Mouse (Mus musculus): ENCODE results near the gene Gdi1. TPM values are rescaled to one million over a fixed set of nuclear protein-coding genes. Genes with fewer than 3 reads are reported as not detected.

The Gdi1 gene
- polyA plus RNA-seq, 1 experiment from 2014 or later: 79.3 TPM

- H3K4me1 ChIP-seq (replicated peaks; ENCODE audit: control insufficient read depth, insufficient read depth): no peaks in the 10 kb centered on the region
- peak overlapping the region; percentile 52 for H3K4me3 ChIP-seq (ENCODE audit: low read depth, low read length)
- H3K27ac ChIP-seq (replicated peaks): peak overlapping the region; percentile 89
- peak overlapping the region; percentile 60 for H3K4me2 ChIP-seq (replicated peaks; ENCODE audit: low read depth)
- DNase-seq (ENCODE audit: low spot score) (no peak), ATAC-seq (ENCODE audit: low FRiP score, low TSS enrichment) (peak; percentile 45)
- no peaks in the 10 kb centered on the region for H3K27me3 ChIP-seq (ENCODE audit: control insufficient read depth, insufficient read depth, low read length)
- H3K9ac ChIP-seq (ENCODE audit: low read length): peak overlapping the region; percentile 75
- H3K36me3 ChIP-seq (ENCODE audit: control insufficient read depth, insufficient read depth, low read length): no peaks in the 10 kb centered on the region
- WGBS: 35% methylated on average over 5 of the region's 5 CpGs
- no peaks in the 10 kb centered on the region for H3K9me3 ChIP-seq (ENCODE audit: control insufficient read depth, low read length)
- no peak for TF ChIP-seq CTCF (IDR thresholded peaks at IDR 0.05; ENCODE audit: low read depth)
- no peak for TF ChIP-seq EP300 (optimal IDR thresholded peaks at IDR 0.05)
Observed at GRCm38 (mm10) chrX:74283092-74283437, 21.7 kb upstream of the Gdi1 start.

DNA sequence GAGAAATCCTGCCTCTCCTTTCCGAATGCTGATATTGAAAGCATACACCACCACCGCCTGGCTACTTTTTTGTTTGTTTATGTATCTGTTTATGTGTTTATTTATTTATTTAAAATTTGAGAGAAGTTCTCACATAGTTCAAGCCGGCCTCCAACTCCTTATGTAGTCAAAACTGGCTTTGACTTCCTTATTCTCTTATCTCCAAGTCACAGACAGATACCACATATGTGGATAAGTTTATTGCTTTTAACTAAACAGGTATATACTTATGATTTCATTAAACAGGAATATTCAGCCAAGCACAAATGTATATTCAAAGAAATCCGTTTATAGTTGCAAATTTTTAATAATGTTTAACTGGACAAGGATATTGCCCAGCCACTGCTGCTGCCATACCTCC lies 11.4 kb upstream of the Gdi1 start:
- Histone ChIP-seq H3K4me3 (ENCODE audit: low read depth, low read length) (no peak overlapping the region), H3K27ac (replicated peaks) (no peak overlapping the region), H3K9me3 (ENCODE audit: control insufficient read depth, low read length) (no peaks in the 10 kb centered on the region), H3K4me1 (replicated peaks; ENCODE audit: control insufficient read depth, insufficient read depth) (no peaks in the 10 kb centered on the region), H3K36me3 (ENCODE audit: control insufficient read depth, insufficient read depth, low read length) (no peaks in the 10 kb centered on the region), H3K4me2 (replicated peaks; ENCODE audit: low read depth) (no peak overlapping the region), H3K9ac (ENCODE audit: low read length) (no peak overlapping the region), H3K27me3 (ENCODE audit: control insufficient read depth, insufficient read depth, low read length) (no peaks in the 10 kb centered on the region)
- DNase-seq (ENCODE audit: low spot score): no peak
- ATAC-seq (ENCODE audit: low FRiP score, low TSS enrichment): no peak
- TF ChIP-seq EP300 (optimal IDR thresholded peaks at IDR 0.05) (no peak), CTCF (IDR thresholded peaks at IDR 0.05; ENCODE audit: low read depth) (no peak)
- WGBS: 65% methylated on average over 4 of the region's 4 CpGs

DNA sequence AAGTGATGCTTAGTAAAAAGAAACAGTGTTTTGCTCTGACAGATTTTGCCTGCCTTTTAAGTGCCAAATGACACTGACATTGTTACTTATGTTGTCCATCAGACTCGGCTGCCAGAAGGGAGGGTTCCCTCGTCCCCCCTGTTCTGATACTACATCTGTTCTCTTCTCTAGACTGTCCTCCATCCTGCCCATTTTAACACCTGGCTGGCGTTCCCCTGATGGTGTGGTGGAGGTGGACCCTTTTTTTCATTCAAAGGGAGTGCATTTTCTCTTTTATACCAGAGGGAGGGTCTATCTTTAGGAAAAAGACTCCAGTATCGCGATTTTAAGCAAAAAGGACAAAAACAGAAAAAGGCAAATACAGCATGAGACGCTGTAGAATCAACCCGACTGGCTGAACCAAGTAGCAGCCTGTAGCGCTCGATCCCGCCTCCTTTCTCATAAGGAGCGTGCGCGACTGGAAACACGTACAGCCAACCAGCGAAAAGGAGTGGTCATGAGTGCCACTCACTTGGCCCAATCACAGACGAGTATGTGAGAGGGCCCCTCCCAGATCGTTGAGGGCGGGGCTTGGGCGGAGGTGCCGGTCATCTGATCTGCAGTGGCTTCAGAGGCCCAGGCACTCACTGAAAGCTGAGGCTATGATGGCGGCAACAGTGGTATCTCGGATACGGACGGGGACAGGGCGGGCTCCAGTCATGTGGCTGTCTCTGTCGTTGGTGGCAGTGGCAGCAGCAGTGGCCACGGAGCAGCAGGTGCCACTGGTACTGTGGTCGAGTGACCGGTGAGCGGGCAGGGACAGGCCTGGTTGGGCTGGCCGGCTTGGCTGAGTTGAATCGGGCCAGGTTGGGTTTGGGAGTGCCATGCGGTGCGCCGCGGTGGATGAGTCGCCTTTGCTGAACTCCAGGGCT lies 8.0 kb upstream of the Gdi1 start, which contains the start of gene Atp6ap1:
TSS of gene Atp6ap1 (plus strand) at position 560 of the 911 bp plus-strand sequence.
- ATAC-seq (ENCODE audit: low FRiP score, low TSS enrichment): peak; percentile 98
- Histone ChIP-seq H3K27me3 (ENCODE audit: control insufficient read depth, insufficient read depth, low read length) (no peaks in the 10 kb centered on the region), H3K4me3 (ENCODE audit: low read depth, low read length) (peak within 1 kb of the TSS; percentile 56), H3K4me2 (replicated peaks; ENCODE audit: low read depth) (peak within 1 kb of the TSS; percentile 55), H3K9ac (ENCODE audit: low read length) (peak within 1 kb of the TSS; percentile 77), H3K9me3 (ENCODE audit: control insufficient read depth, low read length) (no peaks in the 10 kb centered on the region), H3K36me3 (ENCODE audit: control insufficient read depth, insufficient read depth, low read length) (no peaks in the 10 kb centered on the region), H3K4me1 (replicated peaks; ENCODE audit: control insufficient read depth, insufficient read depth) (no peaks in the 10 kb centered on the region), H3K27ac (replicated peaks) (peak within 1 kb of the TSS; percentile 73)
- DNase-seq (ENCODE audit: low spot score): peak; percentile 94
- TF ChIP-seq EP300 (optimal IDR thresholded peaks at IDR 0.05): no peak
- TF ChIP-seq CTCF (IDR thresholded peaks at IDR 0.05; ENCODE audit: low read depth): no peak
- WGBS: 11% methylated on average over 28 of the region's 37 CpGs

DNA sequence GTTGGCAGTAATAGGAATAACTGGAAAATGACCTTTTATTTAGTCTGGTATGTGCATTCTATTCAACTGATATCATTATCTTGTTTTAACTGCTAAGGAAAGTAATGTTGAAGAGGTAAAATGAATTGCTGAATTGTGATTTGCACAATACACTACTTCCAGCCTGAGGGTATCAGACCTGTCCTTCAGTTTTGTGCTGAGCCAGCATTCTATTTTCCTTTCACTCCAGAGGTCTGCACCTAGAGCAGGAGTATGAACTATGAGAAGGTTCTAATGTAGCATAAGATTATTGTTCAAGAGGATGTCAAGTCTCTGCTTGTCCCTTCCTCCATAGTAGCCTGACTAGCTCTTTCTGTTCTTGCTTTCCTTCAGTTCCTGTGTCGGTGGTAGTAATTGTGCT lies 6.5 kb upstream of the Gdi1 start:
- ATAC-seq (ENCODE audit: low FRiP score, low TSS enrichment) (no peak), DNase-seq (ENCODE audit: low spot score) (no peak)
- 68% methylated on average over 1 of the region's 1 CpGs for WGBS
- no peaks in the 10 kb centered on the region for H3K27me3 ChIP-seq (ENCODE audit: control insufficient read depth, insufficient read depth, low read length)
- no peak overlapping the region for H3K9ac ChIP-seq (ENCODE audit: low read length)
- no peak overlapping the region for H3K4me2 ChIP-seq (replicated peaks; ENCODE audit: low read depth)
- TF ChIP-seq CTCF (IDR thresholded peaks at IDR 0.05; ENCODE audit: low read depth) (no peak), EP300 (optimal IDR thresholded peaks at IDR 0.05) (no peak)
- no peak overlapping the region for H3K27ac ChIP-seq (replicated peaks)
- H3K4me3 ChIP-seq (ENCODE audit: low read depth, low read length): no peak overlapping the region
- no peaks in the 10 kb centered on the region for H3K9me3 ChIP-seq (ENCODE audit: control insufficient read depth, low read length)
- no peaks in the 10 kb centered on the region for H3K4me1 ChIP-seq (replicated peaks; ENCODE audit: control insufficient read depth, insufficient read depth)
- no peaks in the 10 kb centered on the region for H3K36me3 ChIP-seq (ENCODE audit: control insufficient read depth, insufficient read depth, low read length)

GRCm38 (mm10) chrX:74299721-74300120 lies 5.1 kb upstream of the Gdi1 start:
- ATAC-seq (ENCODE audit: low FRiP score, low TSS enrichment) (no peak), DNase-seq (ENCODE audit: low spot score) (no peak)
- no peaks in the 10 kb centered on the region for H3K4me1 ChIP-seq (replicated peaks; ENCODE audit: control insufficient read depth, insufficient read depth)
- WGBS: 73% methylated on average over 3 of the region's 3 CpGs
- no peak overlapping the region for H3K27ac ChIP-seq (replicated peaks)
- no peaks in the 10 kb centered on the region for H3K27me3 ChIP-seq (ENCODE audit: control insufficient read depth, insufficient read depth, low read length)
- TF ChIP-seq EP300 (optimal IDR thresholded peaks at IDR 0.05): no peak
- no peak for TF ChIP-seq CTCF (IDR thresholded peaks at IDR 0.05; ENCODE audit: low read depth)
- H3K9ac ChIP-seq (ENCODE audit: low read length): no peak overlapping the region
- no peak overlapping the region for H3K4me3 ChIP-seq (ENCODE audit: low read depth, low read length)
- no peaks in the 10 kb centered on the region for H3K9me3 ChIP-seq (ENCODE audit: control insufficient read depth, low read length)
- no peak overlapping the region for H3K4me2 ChIP-seq (replicated peaks; ENCODE audit: low read depth)
- H3K36me3 ChIP-seq (ENCODE audit: control insufficient read depth, insufficient read depth, low read length): no peaks in the 10 kb centered on the region

Data from stomach, postnatal 0 days (tissue).